Mouse (Mus musculus): ENCODE measurements around the gene Catsperb. TPM values are rescaled to one million over a fixed set of nuclear protein-coding genes. Genes with fewer than 3 reads are reported as not detected.

The Catsperb gene
- polyA plus RNA-seq (2014; fragmentation: Illumina TruSeq; extraction: RNeasy Lipid Tissue Mini Kit (QIAGEN cat#74804); ENCODE audit: low read depth, low replicate concordance), result not detected

DNA sequence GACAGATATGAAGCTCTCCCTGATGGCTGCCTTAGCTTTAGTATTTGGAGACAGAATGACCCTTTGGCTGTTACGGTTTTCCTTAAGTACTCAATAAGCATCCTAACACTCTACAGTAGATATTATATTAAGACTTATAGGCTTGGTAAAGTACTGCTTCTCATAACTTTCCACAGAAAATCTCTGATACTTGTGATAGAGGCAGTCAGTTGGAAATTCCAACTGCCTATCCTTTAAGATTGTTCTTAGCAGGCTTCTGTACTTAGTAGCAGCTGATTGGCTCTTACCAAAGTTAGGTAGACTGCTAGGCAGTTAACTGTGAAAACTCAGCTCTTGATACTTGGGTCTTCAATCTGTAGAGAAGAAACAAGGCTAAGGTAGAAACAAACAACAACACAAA is at the start of gene Catsperb:
TSS of gene Catsperb (plus strand) at position 301 of the 400 bp plus-strand sequence.

All from adrenal gland, adult 10 weeks (tissue).